Mouse (Mus musculus) brain, embryonic 14.5 days (tissue): ENCODE data around the gene Tpgs1.

Experiments used
- CTCF ChIP-seq: fragments of 200-500 bp; IDR thresholded peaks from 2 replicates; pipeline ENCODE4 v1.5.1; 2012; ENCODE audit warnings: inconsistent platforms, mild to moderate bottlenecking, moderate library complexity, borderline replicate concordance; ENCODE audit not compliant: insufficient read depth, insufficient read length; ENCODE audit errors: extremely low read depth
- POLR2A ChIP-seq: fragments of 200-500 bp; IDR thresholded peaks from 2 replicates; pipeline ENCODE4 v1.6.1; 2012; ENCODE audit warnings: mild to moderate bottlenecking, inconsistent platforms, borderline replicate concordance; ENCODE audit not compliant: poor library complexity, insufficient read depth, insufficient read length, severe bottlenecking; ENCODE audit errors: extremely low read depth

GRCm38 (mm10) chr10:79660298-79660697 is 8.9 kb upstream of the Tpgs1 start:
- peak; percentile 51; the same call in 1 of the 2 replicates for TF ChIP-seq CTCF
- TF ChIP-seq POLR2A: no peak
